Mouse (Mus musculus): ENCODE data around the gene Msrb3. TPM values are rescaled to one million over a fixed set of nuclear protein-coding genes. Genes with fewer than 3 reads are reported as not detected.

The Msrb3 gene
- polyA plus RNA-seq (2021; fragmentation: Nextera tagmentation) = 3.2 TPM in 2 replicates
- long read RNA-seq, experiment 1, partial matches to known transcripts = 0 of 1 reads
- long read RNA-seq, experiment 1, other reads (novel, unspliced or antisense) = 1 of 1 reads
- long read RNA-seq, experiment 2, partial matches to known transcripts = 1 of 2 reads
- long read RNA-seq, experiment 2, other reads (novel, unspliced or antisense) = 0 of 2 reads

DNA sequence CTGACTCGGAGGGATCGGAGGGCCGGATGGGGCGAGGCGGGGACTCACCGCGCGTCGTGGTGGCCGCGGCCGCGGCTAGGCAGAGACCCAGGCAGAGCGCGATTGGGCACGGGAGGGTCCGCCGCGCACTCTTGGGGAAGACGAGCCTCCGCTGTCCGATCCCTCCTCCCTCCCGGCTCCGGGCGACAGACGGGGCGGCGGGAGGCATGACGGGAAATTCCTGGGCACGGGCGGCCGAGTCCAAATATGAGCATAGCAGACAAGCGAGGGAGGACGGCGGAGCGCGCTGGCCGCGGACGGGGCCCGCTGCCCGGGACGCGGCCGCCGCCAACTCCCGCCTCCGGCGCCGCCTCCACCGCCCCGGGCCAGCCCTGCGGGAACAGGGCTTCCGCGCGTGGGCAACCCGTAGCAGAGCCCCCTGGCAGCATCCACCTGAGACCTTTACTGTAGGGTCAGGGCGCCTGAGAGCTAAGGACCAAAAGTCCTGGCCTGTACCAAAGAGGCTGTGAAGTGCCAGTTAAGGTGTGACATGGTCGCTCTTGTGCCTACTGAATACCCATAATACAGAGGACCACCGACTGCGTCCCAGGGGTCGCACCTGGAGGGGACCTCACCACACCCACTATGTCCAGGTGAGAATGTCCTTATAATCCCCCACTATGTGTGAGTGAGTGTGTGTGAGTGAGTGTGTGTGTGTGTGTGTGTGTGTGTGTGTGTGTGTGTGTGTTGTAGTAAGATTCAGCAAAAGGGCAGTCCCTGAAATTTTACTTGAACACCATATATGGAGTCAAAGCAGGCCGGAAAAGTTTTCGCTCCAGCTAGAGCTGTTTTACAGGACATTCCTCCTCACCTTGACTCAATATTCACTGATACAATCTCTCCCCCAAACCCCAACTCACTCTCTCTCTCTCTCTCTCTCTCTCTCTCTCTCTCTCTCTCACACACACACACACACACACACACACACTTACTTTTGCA is at the start of gene Msrb3:
Msrb3 (minus strand) TSS at position 317 of the 978 bp plus-strand sequence.

Other genes starting within 250 kb of the Msrb3 start
- 2.9 and 3.1 TPM in 2 replicates for gene Lemd3, start 80.2 kb upstream of the Msrb3 start, polyA plus RNA-seq (2021; fragmentation: Nextera tagmentation)
- gene Wif1, start 134.9 kb upstream of the Msrb3 start, polyA plus RNA-seq (2021; fragmentation: Nextera tagmentation) = 0.74 and 0.98 TPM in 2 replicates